Mouse (Mus musculus) neural tube, embryonic 10.5 days (tissue): ENCODE measurements around the gene Ier3.

ENCODE experiments used
- DNase-seq: peaks from one replicate; pipeline ENCODE4 v3.0.0-alpha.2; 2017; ENCODE audit warnings: low spot score; ENCODE audit errors: extremely low spot score

The Ier3 gene

GRCm38 (mm10) chr17:35810900-35811648 lies 10.4 kb upstream of the Ier3 start:
- no peak for DNase-seq

GRCm38 (mm10) chr17:35812307-35812706 lies 9.2 kb upstream of the Ier3 start:
- no peak for DNase-seq

- no peak for DNase-seq
Observed at GRCm38 (mm10) chr17:35812736-35813135, 8.7 kb upstream of the Ier3 start.

GRCm38 (mm10) chr17:35813245-35813647 lies 8.2 kb upstream of the Ier3 start:
- DNase-seq, result no peak

GRCm38 (mm10) chr17:35813653-35814052 lies 7.8 kb upstream of the Ier3 start:
- DNase-seq, result no peak

GRCm38 (mm10) chr17:35814678-35815077 lies 6.8 kb upstream of the Ier3 start:
- peak; percentile 18 for DNase-seq

GRCm38 (mm10) chr17:35815836-35816235 lies 5.6 kb upstream of the Ier3 start:
- no peak for DNase-seq

- no peak for DNase-seq
Observed at GRCm38 (mm10) chr17:35816686-35817085, 4.8 kb upstream of the Ier3 start.

- peak; percentile 18 for DNase-seq
Observed at GRCm38 (mm10) chr17:35817226-35817625, 4.3 kb upstream of the Ier3 start.

- no peak for DNase-seq
Observed at GRCm38 (mm10) chr17:35820111-35820510, 1.4 kb upstream of the Ier3 start.

GRCm38 (mm10) chr17:35822564-35822963 lies 1.1 kb downstream of the Ier3 start:
- no peak for DNase-seq

- DNase-seq, result peak; percentile 94
Observed at GRCm38 (mm10) chr17:35822964-35823937, 1.8 kb downstream of the Ier3 start, which contains the start of gene Flot1. Flot1 (plus strand) TSS chr17:35823230.

- DNase-seq, result peak; percentile 36
Observed at GRCm38 (mm10) chr17:35824402-35824801, 2.9 kb downstream of the Ier3 start.

- no peak for DNase-seq
Observed at GRCm38 (mm10) chr17:35825109-35825850, 3.8 kb downstream of the Ier3 start.

- DNase-seq, result peak; percentile 84
Observed at GRCm38 (mm10) chr17:35829737-35830136, 8.3 kb downstream of the Ier3 start.

- peak; percentile 31 for DNase-seq
Observed at GRCm38 (mm10) chr17:35832400-35833238, 11.1 kb downstream of the Ier3 start.

GRCm38 (mm10) chr17:35833239-35833751 lies 11.8 kb downstream of the Ier3 start:
- peak; percentile 51 for DNase-seq

GRCm38 (mm10) chr17:35833894-35834293 lies 12.4 kb downstream of the Ier3 start:
- DNase-seq, result no peak

GRCm38 (mm10) chr17:35834696-35835422 lies 13.4 kb downstream of the Ier3 start:
- DNase-seq, result no peak
